Mouse (Mus musculus) midbrain, embryonic 12.5 days (tissue): Measurements from ENCODE around the gene Tshz2. TPM values are rescaled to one million over a fixed set of nuclear protein-coding genes. Genes with fewer than 3 reads are reported as not detected.
"Not testable (repeated sequence)": the region's sequence is repeated elsewhere in the genome, so short reads cannot be mapped to it uniquely, and the experiment has no call there.

ENCODE experiments used
- ATAC-seq: fragments of 200-750 bp; cut with Nextera tagmentation; 2 replicates; pipeline ENCODE4 v1.8.0; 2017; ENCODE audit warnings: low read depth, moderate TSS enrichment, moderate library complexity; ENCODE audit not compliant: low FRiP score
- H3K27ac ChIP-seq: fragments of 300-500 bp; sonication (generic); replicated peaks from 2 replicates; pipeline ENCODE4 v1.5.1; 2016; ENCODE audit warnings: mild to moderate bottlenecking
- H3K27me3 ChIP-seq: fragments of 300-500 bp; sonication (generic); 2 replicates; pipeline ENCODE4 v1.6.1; 2016; ENCODE audit warnings: mild to moderate bottlenecking
- H3K36me3 ChIP-seq: fragments of 300-500 bp; sonication (generic); 2 replicates; pipeline ENCODE4 v1.6.1; 2016
- H3K4me1 ChIP-seq: fragments of 300-500 bp; sonication (generic); 2 replicates; pipeline ENCODE4 v1.6.1; 2016
- H3K4me2 ChIP-seq: fragments of 300-500 bp; sonication (generic); replicated peaks from 2 replicates; pipeline ENCODE4 v1.6.1; 2016; ENCODE audit warnings: mild to moderate bottlenecking, moderate library complexity
- H3K4me3 ChIP-seq: fragments of 300-500 bp; sonication (generic); 2 replicates; pipeline ENCODE4 v1.5.1; 2016; ENCODE audit warnings: mild to moderate bottlenecking
- H3K9ac ChIP-seq: fragments of 300-500 bp; sonication (generic); replicated peaks from 2 replicates; pipeline ENCODE4 v1.6.1; 2016; ENCODE audit warnings: mild to moderate bottlenecking, moderate library complexity
- H3K9me3 ChIP-seq: fragments of 300-500 bp; sonication (generic); 2 replicates; pipeline ENCODE4 v1.6.1; 2016; ENCODE audit warnings: mild to moderate bottlenecking
- WGBS: fragments of 180-500 bp; shearing (Covaris S2); methylation state at CpG from one replicate; pipeline ENCODE4 v1.1.7; 2016; 5-methylcytosine and 5-hydroxymethylcytosine counted together
- polyA plus RNA-seq: library from polyadenylated mRNA; unstranded; fragments of >200 nt; fragmentation: Nextera tagmentation; extraction: Ambion mirVana; gene quantifications from 2 replicates; pipeline ENCODE4 v1.2.1, GENCODE M21; 2016

Tshz2 gene
- polyA plus RNA-seq, 1 experiment from 2014 or later: 6.0 TPM

DNA sequence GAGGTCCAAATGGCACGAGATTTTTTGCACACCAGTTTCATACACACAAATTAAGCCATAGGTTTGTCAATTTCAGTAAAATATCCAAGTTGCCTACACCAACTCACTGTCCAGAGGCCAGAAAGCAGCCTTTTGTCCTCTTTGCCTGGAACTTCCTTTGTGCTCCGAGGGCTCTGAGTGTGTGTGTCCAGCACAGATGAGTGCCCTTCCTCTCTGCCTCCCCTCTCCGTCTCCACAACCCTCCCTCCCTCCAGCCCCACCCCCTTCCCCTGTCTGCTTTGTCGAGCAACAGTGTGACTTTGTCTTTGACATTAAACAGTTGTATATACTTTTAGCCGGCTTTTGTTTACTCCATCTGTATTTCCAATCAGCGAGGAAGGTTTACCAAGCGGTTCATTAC, 201.8 kb downstream of the Tshz2 start:
- ATAC-seq: no peak
- Histone ChIP-seq H3K36me3 (no peaks in the 10 kb centered on the region), H3K9ac (no peak overlapping the region), H3K4me3 (no peak overlapping the region), H3K4me2 (no peak overlapping the region), H3K4me1 (peaks cover 4% of the 10 kb centered on the region; the same call in 1 of the 2 replicates), H3K9me3 (no peaks in the 10 kb centered on the region), H3K27ac (no peak overlapping the region), H3K27me3 (no peaks in the 10 kb centered on the region)
- 42% methylated on average over 7 of the region's 7 CpGs for WGBS

DNA sequence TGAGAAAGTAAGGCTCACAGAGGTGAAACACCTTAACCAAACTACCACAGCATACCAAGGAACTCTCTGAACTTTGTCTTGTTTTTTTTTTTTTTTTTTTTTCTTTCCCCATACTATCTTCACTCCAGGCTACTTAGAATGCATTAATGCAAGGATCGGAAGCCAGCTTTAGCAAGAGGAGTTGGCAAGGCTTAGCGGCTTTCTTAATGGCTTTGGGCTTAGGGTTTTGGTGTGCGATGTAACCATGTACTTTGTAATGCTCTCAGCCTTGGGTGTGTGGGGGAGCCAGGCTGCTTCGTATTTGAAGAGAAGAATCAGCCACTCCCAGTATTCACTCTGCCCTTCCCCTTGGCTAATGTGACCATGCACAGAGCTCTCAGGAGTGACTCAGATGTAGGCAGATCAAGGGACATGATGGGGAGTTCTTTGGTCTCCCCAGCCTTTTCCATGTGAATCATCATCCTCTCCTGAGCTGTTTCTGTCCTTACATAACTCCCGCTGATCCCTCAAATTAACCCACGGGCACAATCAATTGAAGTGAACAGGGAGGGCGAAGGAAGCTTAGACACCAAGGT, 204.3 kb downstream of the Tshz2 start:
- WGBS: 83% methylated on average over 7 of the region's 7 CpGs
- H3K27ac ChIP-seq: no peak overlapping the region
- H3K9ac ChIP-seq: no peak overlapping the region

DNA sequence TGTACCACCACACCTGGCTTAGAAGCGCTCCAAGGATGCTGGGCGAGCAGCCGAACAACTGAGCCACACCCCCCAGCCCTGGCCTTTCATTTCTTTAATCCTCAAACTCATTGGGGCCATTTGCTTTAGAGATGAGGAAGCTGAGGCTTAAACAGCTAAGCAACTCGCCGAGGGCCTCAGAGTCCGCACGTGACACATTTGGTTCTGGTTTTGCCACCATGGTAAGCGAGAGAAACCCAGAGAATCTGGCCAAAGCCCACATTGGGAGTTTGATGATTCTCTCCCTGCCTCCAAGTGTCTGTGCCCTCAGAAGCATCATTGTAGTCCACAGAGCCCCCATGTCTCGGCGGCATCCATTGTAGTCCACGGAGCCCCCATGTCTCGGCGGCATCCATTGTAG, 205.7 kb downstream of the Tshz2 start:
- Histone ChIP-seq H3K4me1 (peaks cover 4% of the 10 kb centered on the region; the same call in 1 of the 2 replicates), H3K4me3 (no peak overlapping the region), H3K9ac (no peak overlapping the region), H3K4me2 (no peak overlapping the region), H3K36me3 (no peaks in the 10 kb centered on the region), H3K27me3 (no peaks in the 10 kb centered on the region), H3K9me3 (no peaks in the 10 kb centered on the region), H3K27ac (no peak overlapping the region)
- WGBS: 88% methylated on average over 13 of the region's 13 CpGs
- ATAC-seq: no peak

More for the DNA sequence above, 204.3 kb downstream of the Tshz2 start:
- H3K4me3 ChIP-seq: no peak overlapping the region
- H3K27me3 ChIP-seq: no peaks in the 10 kb centered on the region
- H3K9me3 ChIP-seq: no peaks in the 10 kb centered on the region
- H3K4me2 ChIP-seq: no peak overlapping the region
- peaks cover 4% of the 10 kb centered on the region; the same call in 1 of the 2 replicates for H3K4me1 ChIP-seq
- no peak for ATAC-seq
- H3K36me3 ChIP-seq: no peaks in the 10 kb centered on the region

DNA sequence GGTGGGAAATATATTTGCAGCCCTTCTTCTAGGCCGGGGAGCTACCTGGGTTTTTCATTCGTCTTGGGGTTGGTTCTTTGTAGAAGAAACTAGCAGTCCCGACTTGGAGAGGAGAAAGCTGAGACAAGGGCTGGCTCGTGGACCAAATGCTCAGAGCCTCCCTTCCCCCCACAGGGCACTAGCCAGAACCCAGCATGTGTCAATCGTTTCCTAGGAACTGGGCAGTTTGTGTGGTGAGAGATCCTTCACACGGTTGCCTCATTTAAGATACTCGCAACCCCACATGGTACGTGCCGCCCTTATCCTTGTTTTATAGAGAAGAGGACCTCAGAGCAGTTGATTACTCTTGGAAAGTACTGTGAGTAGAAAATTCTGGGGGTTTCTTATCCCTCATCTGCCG, 208.6 kb downstream of the Tshz2 start:
- WGBS: 77% methylated on average over 10 of the region's 10 CpGs
- Histone ChIP-seq H3K4me1 (no peaks in the 10 kb centered on the region), H3K36me3 (no peaks in the 10 kb centered on the region), H3K4me2 (no peak overlapping the region), H3K9me3 (no peaks in the 10 kb centered on the region), H3K27ac (no peak overlapping the region), H3K9ac (no peak overlapping the region), H3K4me3 (no peak overlapping the region), H3K27me3 (no peaks in the 10 kb centered on the region)
- ATAC-seq: no peak

DNA sequence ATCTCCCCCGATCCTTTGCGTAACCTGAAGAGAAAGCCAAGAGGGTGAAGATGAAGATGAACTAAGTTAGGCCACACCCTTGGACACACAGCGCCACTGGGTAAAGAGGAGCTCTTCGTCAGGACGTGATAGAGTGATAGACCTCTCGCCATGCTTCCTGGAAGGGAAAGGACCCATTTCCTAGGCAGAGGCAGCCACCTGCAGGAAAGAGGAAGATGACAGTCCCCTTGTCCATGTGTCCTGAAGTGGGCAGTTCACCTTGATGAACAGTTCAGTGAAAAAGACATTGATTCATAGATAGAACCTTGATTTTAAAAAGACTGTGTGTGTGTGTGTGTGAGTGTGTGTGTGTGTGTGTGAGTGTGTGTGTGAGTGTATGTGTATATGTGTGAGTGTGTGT, 209.7 kb downstream of the Tshz2 start:
- no peaks in the 10 kb centered on the region for H3K36me3 ChIP-seq
- no peak overlapping the region for H3K27ac ChIP-seq
- no peak for ATAC-seq
- WGBS: 86% methylated on average over 6 of the region's 6 CpGs
- H3K9ac ChIP-seq: no peak overlapping the region
- H3K27me3 ChIP-seq: no peaks in the 10 kb centered on the region
- no peak overlapping the region for H3K4me2 ChIP-seq
- no peaks in the 10 kb centered on the region for H3K9me3 ChIP-seq
- no peaks in the 10 kb centered on the region for H3K4me1 ChIP-seq
- H3K4me3 ChIP-seq: no peak overlapping the region

DNA sequence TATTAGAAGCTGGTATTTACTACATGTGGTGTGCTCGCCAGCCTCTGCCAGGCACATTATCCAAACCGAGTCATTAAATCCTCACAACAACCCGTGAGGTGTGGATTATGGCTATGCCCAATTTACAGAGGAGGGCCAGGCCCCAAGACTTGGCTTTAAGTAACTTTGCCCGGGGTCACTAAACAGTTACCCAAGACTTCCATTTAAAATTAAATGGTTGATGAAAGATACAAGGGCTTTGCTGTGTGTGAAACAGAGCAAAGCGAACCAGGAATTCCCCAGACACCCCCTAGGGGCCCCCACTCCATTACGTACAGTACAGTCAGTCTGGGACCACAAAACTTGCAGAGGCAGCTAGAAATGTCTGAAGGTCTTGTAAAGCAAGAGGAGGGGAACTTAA, 210.7 kb downstream of the Tshz2 start:
- Histone ChIP-seq H3K9me3 (no peaks in the 10 kb centered on the region), H3K4me2 (no peak overlapping the region), H3K36me3 (no peaks in the 10 kb centered on the region), H3K9ac (no peak overlapping the region), H3K4me3 (no peak overlapping the region), H3K27ac (no peak overlapping the region), H3K4me1 (no peaks in the 10 kb centered on the region), H3K27me3 (no peaks in the 10 kb centered on the region)
- no peak for ATAC-seq
- WGBS: 79% methylated on average over 6 of the region's 6 CpGs

DNA sequence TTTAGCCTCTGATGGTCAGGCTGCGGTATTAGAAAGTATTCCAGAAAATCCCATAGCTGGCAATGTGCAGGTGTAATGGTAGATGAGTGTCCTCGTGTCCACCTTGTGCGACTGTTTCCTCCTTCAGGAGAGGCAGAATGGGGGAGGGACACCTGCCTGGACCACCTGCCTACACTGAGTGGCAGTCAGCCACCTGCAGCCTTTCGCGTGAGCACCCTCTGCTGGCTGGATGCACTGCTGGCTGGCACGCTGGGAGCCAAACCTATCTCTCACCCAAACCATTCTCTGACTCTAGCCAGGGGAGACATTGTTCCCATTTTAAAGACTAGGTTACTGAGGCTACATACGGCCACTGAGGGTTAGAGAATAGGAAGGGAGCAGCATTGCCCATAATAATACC, 216.3 kb downstream of the Tshz2 start:
- H3K36me3 ChIP-seq: no peaks in the 10 kb centered on the region
- ATAC-seq: no peak
- H3K27me3 ChIP-seq: no peaks in the 10 kb centered on the region

DNA sequence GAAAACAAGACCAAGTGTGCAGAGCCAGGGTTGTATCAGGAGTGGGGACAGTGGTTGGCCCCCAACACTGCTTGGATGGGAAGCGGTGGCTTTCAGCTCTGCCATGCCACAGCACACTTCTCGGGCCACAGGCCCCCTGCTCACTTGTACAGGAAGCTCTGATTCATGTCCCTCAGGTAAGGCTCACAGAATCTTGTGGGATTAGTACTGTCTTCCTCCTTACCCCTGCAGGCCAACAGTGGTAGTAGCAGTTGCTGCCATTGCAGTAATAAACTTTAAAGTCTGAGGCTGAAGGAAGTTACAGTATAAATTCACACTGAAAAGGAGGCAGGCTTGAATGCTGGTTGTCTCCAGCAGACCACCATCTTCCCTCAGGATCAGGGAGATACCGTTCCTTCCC, 216.7 kb downstream of the Tshz2 start:
- Histone ChIP-seq H3K9me3 (no peaks in the 10 kb centered on the region), H3K4me3 (no peak overlapping the region), H3K36me3 (no peaks in the 10 kb centered on the region), H3K27me3 (no peaks in the 10 kb centered on the region), H3K4me1 (no peaks in the 10 kb centered on the region), H3K27ac (no peak overlapping the region), H3K4me2 (no peak overlapping the region), H3K9ac (no peak overlapping the region)
- 86% methylated on average over 3 of the region's 3 CpGs for WGBS
- ATAC-seq: no peak

More for the DNA sequence above, 216.3 kb downstream of the Tshz2 start:
- no peak overlapping the region for H3K27ac ChIP-seq
- no peak overlapping the region for H3K4me2 ChIP-seq
- no peak overlapping the region for H3K9ac ChIP-seq
- no peaks in the 10 kb centered on the region for H3K4me1 ChIP-seq
- H3K4me3 ChIP-seq: no peak overlapping the region
- no peaks in the 10 kb centered on the region for H3K9me3 ChIP-seq
- whole genome bisulfite sequencing: 39% methylated on average over 7 of the region's 7 CpGs

DNA sequence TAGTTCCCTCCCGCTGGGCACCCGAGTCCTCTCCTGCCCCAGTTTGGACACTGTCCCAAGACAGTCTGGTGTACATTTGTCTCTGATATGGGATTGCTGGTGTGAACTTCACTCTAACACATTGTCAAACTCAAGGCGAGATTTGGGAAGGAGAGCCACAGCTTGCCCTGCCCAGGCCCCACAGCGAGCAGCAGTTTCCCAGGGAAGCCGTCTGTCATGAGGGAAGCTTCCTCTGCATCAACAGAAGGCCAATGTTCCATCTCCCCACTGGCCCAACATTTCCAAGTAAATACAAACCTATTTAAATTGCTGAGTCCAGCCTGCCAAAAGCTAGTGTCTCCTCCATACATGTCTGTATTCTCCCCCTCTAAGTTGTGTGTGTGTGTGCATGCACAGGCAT, 218.8 kb downstream of the Tshz2 start:
- H3K9ac ChIP-seq: no peak overlapping the region
- H3K9me3 ChIP-seq: no peaks in the 10 kb centered on the region
- no peaks in the 10 kb centered on the region for H3K36me3 ChIP-seq
- H3K4me3 ChIP-seq: no peak overlapping the region
- no peak overlapping the region for H3K27ac ChIP-seq
- WGBS: 88% methylated on average over 5 of the region's 5 CpGs
- no peak for ATAC-seq
- no peak overlapping the region for H3K4me2 ChIP-seq
- H3K4me1 ChIP-seq: no peaks in the 10 kb centered on the region
- no peaks in the 10 kb centered on the region for H3K27me3 ChIP-seq

DNA sequence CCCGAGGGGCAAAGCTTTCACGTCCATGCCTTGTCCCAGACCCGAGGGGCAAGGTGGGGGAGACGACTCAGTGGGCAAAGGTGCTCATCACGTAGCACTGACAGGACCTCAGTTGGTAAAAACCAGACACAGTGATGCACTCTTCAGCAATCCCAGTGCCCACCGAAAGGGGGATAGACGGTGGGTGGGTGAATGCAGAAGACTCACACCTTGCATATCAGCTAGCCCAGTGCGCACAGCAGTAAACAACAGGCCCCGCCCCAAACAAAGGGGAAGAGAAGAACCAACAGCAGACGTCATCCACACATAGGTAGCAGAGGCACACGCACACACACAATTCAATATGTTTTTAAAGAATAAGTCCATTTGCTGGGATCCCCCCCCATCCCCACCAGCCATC, 221.7 kb downstream of the Tshz2 start:
- Histone ChIP-seq H3K9ac (no peak overlapping the region), H3K27ac (no peak overlapping the region), H3K4me3 (no peak overlapping the region), H3K27me3 (no peaks in the 10 kb centered on the region), H3K36me3 (no peaks in the 10 kb centered on the region), H3K9me3 (no peaks in the 10 kb centered on the region), H3K4me1 (peaks cover 2% of the 10 kb centered on the region; the same call in 1 of the 2 replicates), H3K4me2 (no peak overlapping the region)
- ATAC-seq: no peak
- 88% methylated on average over 11 of the region's 11 CpGs for WGBS

DNA sequence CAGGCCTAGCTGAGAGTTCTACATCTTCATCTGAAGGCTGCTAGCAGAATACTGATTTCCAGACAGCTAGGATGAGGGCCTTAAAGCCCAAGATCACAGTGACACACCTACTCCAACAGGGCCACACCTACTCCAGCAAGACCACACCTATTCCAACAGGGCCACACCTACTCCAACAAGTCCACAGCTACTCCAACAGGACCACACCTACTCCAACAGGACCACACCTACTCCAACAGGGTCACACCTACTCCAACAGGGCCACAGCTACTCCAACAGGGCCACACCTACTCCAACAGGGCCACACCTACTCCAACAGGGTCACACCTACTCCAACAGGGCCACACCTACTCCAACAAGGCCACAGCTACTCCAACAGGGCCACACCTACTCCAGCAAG, 224.2 kb downstream of the Tshz2 start:
- H3K9ac ChIP-seq, H3K27ac ChIP-seq, H3K4me3 ChIP-seq, H3K9me3 ChIP-seq, H3K36me3 ChIP-seq, ATAC-seq, H3K4me2 ChIP-seq, H3K27me3 ChIP-seq: not testable (repeated sequence)
- peaks cover 12% of the 10 kb centered on the region for H3K4me1 ChIP-seq

DNA sequence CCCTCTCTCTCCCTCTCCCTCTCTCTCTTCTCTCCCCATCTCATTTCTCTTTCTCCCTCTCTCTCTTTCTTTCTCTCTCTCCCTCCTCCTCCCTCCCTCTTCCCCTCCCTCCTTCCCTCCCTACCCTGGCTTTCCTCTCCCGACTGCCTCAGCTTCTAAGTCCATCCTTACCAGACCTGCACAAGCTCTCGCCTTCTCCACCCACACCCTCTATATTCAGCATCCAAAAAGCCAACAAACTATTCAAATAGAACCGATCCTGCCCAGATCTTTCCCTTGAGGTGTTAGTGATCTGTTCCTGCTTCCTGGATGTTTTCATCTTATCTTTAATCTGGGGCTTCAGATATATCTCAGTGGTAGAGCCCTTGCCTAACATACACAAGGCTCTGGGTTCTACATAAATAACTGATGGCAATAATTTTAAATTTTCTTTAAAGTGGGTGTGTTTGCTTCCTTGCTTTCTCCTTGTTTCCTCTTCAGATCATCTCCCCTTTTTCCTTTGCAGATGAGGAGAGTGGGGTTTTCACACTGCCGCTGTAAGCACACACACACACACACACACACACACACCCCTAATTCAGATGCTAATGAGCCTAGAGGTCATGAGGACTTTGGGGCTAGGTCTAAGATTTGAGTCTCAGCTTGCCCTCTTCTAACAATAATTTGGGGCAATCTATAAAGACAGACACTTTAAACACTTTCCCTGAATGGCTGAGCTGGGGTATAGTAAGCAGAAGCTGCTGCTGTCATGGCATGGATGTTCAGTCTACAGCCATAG, 226.5 kb downstream of the Tshz2 start:
- WGBS: 53% methylated on average over 4 of the region's 4 CpGs
- H3K27ac ChIP-seq: no peak overlapping the region

More for the DNA sequence above, 226.5 kb downstream of the Tshz2 start:
- H3K4me3 ChIP-seq: no peak overlapping the region
- no peak overlapping the region for H3K4me2 ChIP-seq
- no peak for ATAC-seq
- no peaks in the 10 kb centered on the region for H3K9me3 ChIP-seq
- H3K9ac ChIP-seq: no peak overlapping the region
- no peaks in the 10 kb centered on the region for H3K36me3 ChIP-seq
- H3K4me1 ChIP-seq: peaks cover 12% of the 10 kb centered on the region
- H3K27me3 ChIP-seq: no peaks in the 10 kb centered on the region
